Mouse (Mus musculus) mouse embryonic stem cell (cell line): Measurements from ENCODE around the gene Sult2b1.

Experiments
- in situ Hi-C, 2 experiments: fragments of 300-500 bp; cut with MboI; formaldehyde crosslinking; loops; 1 replicate in 1 of 2; 3 replicates in 1 of 2; pipeline ENCODE4 v1.14.3; 2019 to 2020; ENCODE audit warnings: low sequenced_read_pairs in 2 of 2, low pct_unique_long_range_greater_than_20kb in 1 of 2, mixed read lengths in 1 of 2; ENCODE audit not compliant: unreplicated experiment in 1 of 2

Gene Sult2b1

GRCm38 (mm10) chr7:45717918-45718297 is 66.6 kb downstream of the Sult2b1 start, which contains the start of gene Sphk2:
Gene Sphk2, minus strand, starts transcription at chr7:45718002.
- in situ Hi-C loops: no loop called here

- in situ Hi-C loops: no loop called here
Measured at GRCm38 (mm10) chr7:45716952-45717917, 67.2 kb downstream of the Sult2b1 start.

GRCm38 (mm10) chr7:45716460-45716857 is 68.0 kb downstream of the Sult2b1 start:
- in situ Hi-C loops: no loop called here

GRCm38 (mm10) chr7:45715741-45716459 is 68.6 kb downstream of the Sult2b1 start:
- in situ Hi-C loops: no loop called here

GRCm38 (mm10) chr7:45715090-45715708 is 69.3 kb downstream of the Sult2b1 start, which contains the start of gene Rpl18:
Gene Rpl18, plus strand, starts transcription at chr7:45715457.
- in situ Hi-C loops: no loop called here

- in situ Hi-C loops: no loop called here
Measured at GRCm38 (mm10) chr7:45714630-45715089, 69.8 kb downstream of the Sult2b1 start.

- in situ Hi-C loops: no loop called here
Measured at GRCm38 (mm10) chr7:45713881-45714520, 70.5 kb downstream of the Sult2b1 start.

GRCm38 (mm10) chr7:45713396-45713795 is 71.1 kb downstream of the Sult2b1 start:
- in situ Hi-C loops: no loop called here

GRCm38 (mm10) chr7:45712022-45712757 is 72.3 kb downstream of the Sult2b1 start:
- in situ Hi-C loops: no loop called here

- in situ Hi-C loops: no loop called here
Measured at GRCm38 (mm10) chr7:45711316-45712021, 73.0 kb downstream of the Sult2b1 start.

- in situ Hi-C loops: no loop called here
Measured at GRCm38 (mm10) chr7:45710477-45711191, 73.8 kb downstream of the Sult2b1 start.

- in situ Hi-C loops: no loop called here
Measured at GRCm38 (mm10) chr7:45709677-45710355, 74.7 kb downstream of the Sult2b1 start.

- in situ Hi-C loops: no loop called here
Measured at GRCm38 (mm10) chr7:45709036-45709435, 75.4 kb downstream of the Sult2b1 start.

- in situ Hi-C loops: no loop called here
Measured at GRCm38 (mm10) chr7:45708221-45708761, 76.2 kb downstream of the Sult2b1 start.

- in situ Hi-C loops: no loop called here
Measured at GRCm38 (mm10) chr7:45707375-45707967, 77.0 kb downstream of the Sult2b1 start.
